Mouse (Mus musculus): ENCODE data around the gene Inka1. TPM values are rescaled to one million over a fixed set of nuclear protein-coding genes. Genes with fewer than 3 reads are reported as not detected.

The Inka1 gene
- total RNA-seq, 2 experiments from 2014 or later = 1.1 to 3.2 TPM

DNA sequence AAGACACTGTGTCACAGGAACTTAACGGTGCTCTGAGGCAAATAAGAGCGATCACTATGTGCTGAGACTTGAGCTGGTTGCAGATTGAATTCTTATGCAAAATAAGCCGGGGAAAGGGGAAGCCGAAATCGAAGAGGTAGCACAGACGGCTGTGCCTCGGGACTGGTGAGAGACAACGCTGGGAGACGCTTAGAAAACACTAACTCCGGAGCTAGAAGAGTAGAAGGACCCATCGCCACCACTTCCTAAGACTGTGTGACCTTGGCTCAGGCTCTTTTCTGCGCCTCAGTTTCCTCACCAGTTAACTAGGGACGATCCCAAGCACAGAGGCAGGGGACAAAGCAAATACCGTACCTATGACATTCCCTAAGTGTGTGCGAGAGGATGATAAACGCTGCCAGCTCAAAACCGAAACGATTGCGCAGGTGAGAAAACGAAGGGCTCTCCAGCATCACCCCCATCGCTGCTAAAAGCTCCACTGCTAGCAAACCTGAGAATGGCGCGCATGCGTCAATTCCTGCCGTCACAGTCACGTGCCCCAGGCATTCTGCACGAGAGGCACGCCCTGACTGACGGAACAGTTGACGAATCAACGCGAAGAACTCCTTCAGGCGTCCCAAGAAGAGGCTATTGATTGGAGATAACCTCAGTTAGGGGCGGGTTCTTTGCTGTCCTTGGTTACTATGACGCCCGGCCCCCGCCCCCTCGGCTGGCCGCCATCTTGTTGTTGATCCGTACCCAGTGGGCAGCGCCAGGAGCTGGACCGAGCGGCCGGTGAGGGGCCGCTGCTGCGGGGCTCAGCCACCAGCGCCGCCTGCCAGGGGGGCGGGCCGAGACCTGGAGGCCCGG, 16.5 kb upstream of the Inka1 start, which contains the start of gene Ip6k1:
Ip6k1 (plus strand) TSS at position 580 of the 849 bp plus-strand sequence.
- H3K27ac ChIP-seq = peak within 1 kb of the TSS; percentile 99
- DNase-seq = peak; percentile 100
- H3K4me3 ChIP-seq = peak within 1 kb of the TSS; percentile 77
- TF ChIP-seq CTCF (IDR thresholded peaks at IDR 0.05) = no peak
- intact Hi-C loops (cut with DNase I) = loop anchor here (5.0 kb wide), 1 partner anchor 40 kb away; no protein-coding TSS in a partner anchor

DNA sequence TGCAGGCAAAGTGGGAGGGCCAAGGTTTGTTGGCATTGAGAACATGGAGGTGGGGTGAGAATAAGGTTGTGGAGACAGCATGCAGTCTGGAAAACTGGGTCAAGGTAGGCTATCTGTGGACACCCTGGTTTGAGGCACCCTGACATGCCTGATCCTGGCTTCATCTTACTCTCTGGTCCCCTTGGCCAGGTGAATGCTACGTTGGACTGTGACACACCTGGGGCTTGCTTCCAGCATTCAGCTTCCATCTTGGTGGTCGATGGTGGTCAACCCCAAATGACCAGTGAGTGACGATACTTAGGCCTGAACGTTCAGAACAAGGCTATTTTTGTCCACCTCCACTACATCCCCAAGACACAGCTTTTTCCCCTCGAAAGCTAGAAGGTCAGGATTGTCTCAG, 10.4 kb upstream of the Inka1 start, which contains the start of gene Gm20662:
Gm20662 (plus strand) TSS at position 301 of the 400 bp plus-strand sequence.
- no peak for DNase-seq
- no peak for TF ChIP-seq CTCF (IDR thresholded peaks at IDR 0.05)
- H3K4me3 ChIP-seq = no peak within 1 kb of the TSS
- no peak within 1 kb of the TSS for H3K27ac ChIP-seq
- intact Hi-C loops (cut with DNase I) = no loop called here

DNA sequence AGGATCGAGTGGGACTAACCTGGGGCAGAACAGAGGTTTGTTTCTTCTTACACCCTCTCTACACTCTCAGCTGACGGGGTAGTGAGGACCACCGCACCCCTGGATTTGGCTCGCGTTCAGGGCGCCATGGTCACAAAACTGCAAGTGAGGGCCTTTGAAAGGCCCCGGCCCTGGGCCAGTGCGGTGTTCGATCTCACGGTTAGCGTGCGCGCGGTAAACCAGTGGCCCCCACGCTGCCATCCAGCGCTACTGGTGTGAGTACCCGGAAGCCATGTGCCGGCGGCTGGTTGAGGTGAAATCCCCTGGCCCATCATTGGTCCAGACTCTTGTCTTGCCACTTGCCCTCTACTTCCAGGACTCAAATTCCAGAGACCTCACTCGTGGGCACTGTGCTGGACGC, 9.8 kb upstream of the Inka1 start:
- no peak for TF ChIP-seq CTCF (IDR thresholded peaks at IDR 0.05)
- DNase-seq = no peak
- Histone ChIP-seq H3K27ac (no peak overlapping the region), H3K4me3 (no peak overlapping the region)
- intact Hi-C loops (cut with DNase I) = no loop called here

DNA sequence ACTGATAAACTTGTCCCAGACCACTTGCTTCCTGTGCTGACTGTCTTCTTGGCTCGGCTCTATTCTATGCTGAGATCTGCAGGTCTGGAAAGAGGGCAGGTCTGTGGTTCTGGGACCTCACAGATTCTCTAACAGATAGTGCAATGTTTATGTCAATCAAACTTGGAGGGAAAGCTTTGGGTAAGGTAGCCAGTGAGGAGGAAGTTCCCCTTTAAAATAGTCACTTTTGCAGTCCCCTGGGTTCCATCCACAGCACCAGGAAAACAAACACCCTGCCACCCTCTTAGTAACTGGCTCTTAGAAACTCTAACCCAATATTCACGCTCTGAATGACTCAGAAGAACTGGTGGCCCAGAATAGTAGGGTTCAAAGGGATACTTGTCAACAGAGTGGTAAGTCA, 8.8 kb upstream of the Inka1 start:
- intact Hi-C loops (cut with DNase I) = no loop called here
- H3K27ac ChIP-seq = no peak overlapping the region
- DNase-seq = no peak
- no peak overlapping the region for H3K4me3 ChIP-seq
- no peak for TF ChIP-seq CTCF (IDR thresholded peaks at IDR 0.05)

DNA sequence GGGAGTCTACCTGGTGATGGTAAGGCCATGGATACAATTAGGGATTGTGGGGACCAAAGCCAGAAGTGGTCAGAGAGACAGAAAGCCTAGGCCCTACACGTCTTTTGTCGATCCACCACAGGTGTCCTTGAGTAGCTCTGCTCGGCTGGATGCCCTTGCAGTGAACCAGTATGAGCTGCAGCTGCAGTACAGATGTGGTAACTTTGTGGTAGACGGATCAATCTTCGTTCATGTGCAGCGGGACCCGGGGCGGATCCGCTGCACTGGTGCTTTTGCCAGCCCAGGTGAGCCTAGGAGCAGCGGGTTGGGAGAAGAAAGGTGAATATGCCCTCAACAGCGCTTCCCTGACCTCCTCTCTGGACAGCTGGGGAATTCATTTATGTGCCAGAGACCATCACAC, 7.3 kb upstream of the Inka1 start:
- TF ChIP-seq CTCF (IDR thresholded peaks at IDR 0.05) = no peak
- intact Hi-C loops (cut with DNase I) = no loop called here

DNA sequence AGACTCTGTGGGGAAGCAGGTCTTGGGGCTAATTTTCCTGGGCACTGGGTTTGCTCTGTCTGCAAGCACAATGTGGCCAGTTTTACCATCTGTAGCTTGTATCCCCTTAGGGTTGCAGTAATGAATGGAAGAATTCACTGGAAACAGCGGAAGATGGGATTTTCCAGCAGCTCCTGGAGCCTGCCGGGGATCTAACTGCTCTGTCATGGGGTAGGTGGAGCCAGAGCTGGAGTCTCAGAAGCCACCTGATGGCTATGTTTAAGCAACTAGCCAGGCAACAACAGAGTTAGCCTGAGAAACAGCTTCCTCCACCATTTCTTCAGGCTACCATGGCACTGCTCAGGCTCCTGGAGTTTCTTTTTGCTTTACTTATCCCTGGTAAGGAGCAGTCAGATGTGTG, 6.5 kb upstream of the Inka1 start, which contains the start of gene Cdhr4:
Cdhr4 (plus strand) TSS at position 301 of the 400 bp plus-strand sequence.
- Histone ChIP-seq H3K4me3 (no peak within 1 kb of the TSS), H3K27ac (no peak within 1 kb of the TSS)
- no peak for TF ChIP-seq CTCF (IDR thresholded peaks at IDR 0.05)
- intact Hi-C loops (cut with DNase I) = no loop called here
- no peak for DNase-seq

More for the DNA sequence above, 7.3 kb upstream of the Inka1 start:
- no peak for DNase-seq
- Histone ChIP-seq H3K4me3 (no peak overlapping the region), H3K27ac (no peak overlapping the region)

DNA sequence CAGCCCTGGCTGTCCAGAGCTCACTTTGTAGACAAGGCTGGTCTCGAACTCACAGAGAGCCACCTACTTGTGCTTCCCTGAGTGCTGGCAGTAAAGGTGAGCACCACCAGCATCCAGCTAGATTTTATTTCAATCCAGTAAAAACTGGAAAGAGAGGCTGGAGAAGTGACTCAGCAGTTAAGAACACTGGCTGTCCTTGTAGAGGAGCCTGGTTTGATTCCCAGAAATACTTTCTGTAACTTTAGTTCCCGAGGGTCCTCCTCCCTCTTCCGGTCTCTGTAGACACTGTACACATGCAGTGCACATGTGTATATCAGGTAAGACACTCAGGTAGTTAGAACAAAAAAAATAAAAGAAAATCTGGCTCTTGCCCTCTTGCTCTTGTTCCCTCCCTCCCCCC, 2.3 kb upstream of the Inka1 start:
- Histone ChIP-seq H3K27ac (peak overlapping the region; percentile 89; the same call in 1 of the 2 replicates), H3K4me3 (no peak overlapping the region)
- intact Hi-C loops (cut with DNase I) = no loop called here
- no peak for TF ChIP-seq CTCF (IDR thresholded peaks at IDR 0.05)
- DNase-seq = no peak

DNA sequence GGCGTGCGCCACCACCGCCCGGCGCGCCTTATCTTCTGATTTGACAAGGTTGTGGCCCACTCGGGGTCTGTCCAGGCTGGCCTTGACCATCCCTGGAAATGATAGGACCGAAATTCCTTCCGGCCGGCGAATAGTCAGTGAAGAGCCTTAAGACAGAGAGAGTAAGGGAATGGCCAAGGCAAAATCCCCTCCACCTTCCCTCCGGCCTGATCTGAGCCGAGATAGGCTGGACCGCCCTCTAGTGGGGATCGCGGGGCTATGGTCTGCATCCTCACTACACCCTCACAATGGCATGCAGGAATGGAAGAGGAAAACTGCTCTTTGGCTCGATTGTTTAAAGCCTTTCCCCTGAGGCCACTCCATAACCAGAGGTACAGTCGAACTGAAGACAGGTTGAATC, 697 bp upstream of the Inka1 start:
- intact Hi-C loops (cut with DNase I) = loop anchor here (1.0 kb wide), 2 partner anchors 23 to 81 kb away; no protein-coding TSS in a partner anchor
- peak overlapping the region; percentile 73 for H3K4me3 ChIP-seq
- peak overlapping the region; percentile 89 for H3K27ac ChIP-seq
- DNase-seq = peak; percentile 85
- peak; percentile 95 for TF ChIP-seq CTCF (IDR thresholded peaks at IDR 0.05)

DNA sequence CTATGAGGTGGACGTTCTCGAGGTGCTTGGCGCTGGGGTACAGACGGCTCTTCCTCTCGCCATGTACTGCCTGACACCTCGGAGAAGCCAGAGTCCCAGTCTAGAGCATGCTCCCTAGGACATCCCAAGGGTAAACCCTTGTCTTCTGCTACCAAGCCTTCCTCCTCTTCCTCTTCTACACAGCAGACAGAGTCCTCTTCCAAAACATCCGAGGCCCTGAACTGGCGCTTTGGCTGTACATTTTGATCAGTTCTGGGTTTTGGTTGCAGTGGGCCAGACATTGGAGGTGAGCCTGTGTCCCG, 974 bp downstream of the Inka1 start:
- DNase-seq = no peak
- H3K27ac ChIP-seq = peak overlapping the region; percentile 89
- TF ChIP-seq CTCF (IDR thresholded peaks at IDR 0.05) = no peak
- intact Hi-C loops (cut with DNase I) = loop anchor here (2.0 kb wide), 1 partner anchor 68 kb away; the partner anchor contains the start of gene Amigo3
- H3K4me3 ChIP-seq = peak overlapping the region; percentile 73

DNA sequence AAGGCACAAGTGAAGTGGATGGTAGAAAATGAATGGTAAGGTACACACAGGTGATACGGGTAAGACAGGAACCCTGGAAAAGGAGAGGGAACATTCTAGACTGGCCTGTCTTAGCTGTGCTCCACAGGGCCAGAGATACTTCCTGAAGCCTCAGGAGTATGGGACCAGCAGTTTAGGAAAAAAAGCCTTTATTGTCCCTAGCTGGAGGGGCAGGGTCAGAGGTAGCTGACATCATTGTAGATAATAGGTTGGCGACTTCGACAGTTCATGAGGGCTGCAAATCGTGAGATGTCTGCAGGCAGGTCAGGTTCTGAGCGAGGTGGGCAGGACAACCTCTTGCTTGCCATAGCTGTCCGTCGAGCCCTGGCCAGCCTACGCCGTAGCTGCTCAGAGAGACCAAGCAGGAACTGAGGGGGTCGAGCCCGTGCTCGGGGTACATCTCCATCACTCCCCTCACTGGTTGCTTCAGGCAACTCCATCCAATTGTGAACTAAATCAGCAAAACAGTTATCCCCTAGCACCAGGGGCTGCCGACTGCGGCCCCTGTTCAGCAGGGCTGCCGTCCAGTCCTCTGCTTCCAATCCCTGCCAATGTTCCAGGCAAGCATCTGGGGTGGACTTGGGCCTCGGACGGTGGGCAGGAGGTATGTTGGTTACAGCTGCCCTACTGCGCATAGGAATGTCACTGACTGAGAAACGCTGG, 1.5 kb downstream of the Inka1 start:
- H3K4me3 ChIP-seq = peak overlapping the region; percentile 73
- H3K27ac ChIP-seq = peak overlapping the region; percentile 89
- intact Hi-C loops (cut with DNase I) = loop anchor here (2.0 kb wide), 1 partner anchor 69 kb away; the partner anchor contains the start of gene Amigo3
- DNase-seq = peak; percentile 34
- TF ChIP-seq CTCF (IDR thresholded peaks at IDR 0.05) = no peak

DNA sequence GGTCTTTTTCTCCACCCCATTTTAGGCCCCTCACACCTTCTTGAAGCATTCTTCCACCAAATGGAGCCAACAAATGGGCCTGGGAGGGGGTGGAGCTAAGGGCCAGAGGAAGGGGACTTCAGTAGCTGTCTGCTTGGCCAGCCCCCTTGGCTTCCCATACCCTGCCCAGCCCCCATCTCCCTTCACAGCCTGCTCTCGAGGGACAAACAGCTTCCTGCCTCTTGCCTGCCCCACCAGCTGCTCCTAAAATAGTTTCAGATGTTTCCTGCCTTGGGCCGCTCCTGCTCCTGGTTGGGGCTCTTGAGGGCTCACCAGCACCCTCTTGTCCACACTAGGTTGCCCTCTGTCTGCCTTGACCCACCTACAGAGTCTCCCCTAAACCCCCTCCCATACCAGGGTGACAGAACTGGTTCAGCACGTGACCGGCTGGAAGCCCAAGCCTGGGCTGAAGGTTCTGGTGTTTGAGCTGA, 2.2 kb downstream of the Inka1 start:
- peak; percentile 81 for DNase-seq
- H3K27ac ChIP-seq = peak overlapping the region; percentile 89
- peak overlapping the region; percentile 73 for H3K4me3 ChIP-seq
- no peak for TF ChIP-seq CTCF (IDR thresholded peaks at IDR 0.05)
- intact Hi-C loops (cut with DNase I) = no loop called here

DNA sequence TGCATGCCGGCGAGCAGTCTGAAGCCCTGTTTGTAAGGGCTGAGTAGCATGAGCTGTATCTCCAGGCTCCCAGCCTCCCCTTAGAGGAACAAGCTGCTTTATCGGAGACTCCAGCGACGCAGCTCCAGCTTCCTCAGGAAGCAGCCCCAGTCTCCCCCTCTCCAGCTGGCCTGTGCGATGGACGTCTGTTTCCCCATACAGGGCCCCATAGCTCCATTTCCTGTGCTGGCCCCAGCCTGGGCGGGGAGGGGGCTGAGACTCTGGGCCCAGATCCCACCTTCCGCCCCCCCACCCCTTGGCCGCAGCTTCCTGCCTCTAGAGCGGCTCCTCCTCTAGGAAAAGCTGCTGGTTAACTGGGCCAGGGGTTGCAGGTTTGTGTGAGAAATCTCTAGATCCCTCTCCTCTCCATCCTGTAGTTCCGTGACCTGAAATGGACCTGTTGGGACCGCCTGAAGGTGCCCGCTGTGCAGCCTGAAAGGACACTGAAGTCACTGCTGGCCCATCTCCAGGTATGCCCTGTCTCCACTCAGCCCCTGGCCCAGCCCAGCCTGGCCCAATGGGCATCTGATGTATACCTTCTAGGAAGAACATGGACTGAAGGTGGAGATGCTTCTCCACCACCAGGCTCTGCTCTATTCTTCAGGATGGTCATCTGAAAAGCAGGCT, 2.9 kb downstream of the Inka1 start, which contains the start of gene Gm20661:
Gm20661 (plus strand) TSS at position 378 of the 666 bp plus-strand sequence.
- TF ChIP-seq CTCF (IDR thresholded peaks at IDR 0.05) = no peak
- intact Hi-C loops (cut with DNase I) = no loop called here
- Histone ChIP-seq H3K27ac (peak within 1 kb of the TSS; percentile 89), H3K4me3 (peak within 1 kb of the TSS; percentile 73)
- peak; percentile 72 for DNase-seq

Measured in gastrocnemius, adult 2 months (tissue).